Mouse (Mus musculus): ENCODE results near the gene Rnase10.
"Not testable (repeated sequence)": the region's sequence is repeated elsewhere in the genome, so short reads cannot be mapped to it uniquely, and the experiment has no call there.

Rnase10 gene

DNA sequence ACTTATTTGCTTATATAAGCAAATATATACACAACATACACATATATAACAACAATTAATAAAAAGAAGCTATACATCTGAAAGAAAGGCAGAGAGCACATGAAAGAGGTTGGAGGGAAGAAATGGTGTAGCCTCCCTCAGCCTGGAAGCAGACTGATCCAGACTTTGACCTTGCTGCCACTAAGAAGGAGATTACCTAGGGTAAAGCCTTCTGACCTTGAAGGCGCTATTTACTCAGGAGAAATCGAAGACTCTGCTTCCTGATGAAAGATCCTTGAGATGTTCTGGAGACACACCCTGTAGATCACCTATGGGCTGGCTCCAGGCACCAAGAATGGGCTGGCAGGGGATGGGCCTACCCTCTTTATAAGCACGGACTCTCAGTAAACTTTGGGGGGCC lies 7.2 kb downstream of the Rnase10 start:
- DNase-seq (ENCODE audit: low spot score) = not testable (repeated sequence)

GRCm38 (mm10) chr14:51015780-51016179 lies 8.2 kb downstream of the Rnase10 start:
- DNase-seq (ENCODE audit: low spot score) = no peak

- no peak for DNase-seq (ENCODE audit: low spot score)
Measured at GRCm38 (mm10) chr14:51017256-51017655, 9.7 kb downstream of the Rnase10 start.

GRCm38 (mm10) chr14:51023457-51023856 lies 15.9 kb downstream of the Rnase10 start:
- no peak for DNase-seq (ENCODE audit: low spot score)

GRCm38 (mm10) chr14:51024820-51025219 lies 17.3 kb downstream of the Rnase10 start:
- DNase-seq (ENCODE audit: low spot score) = no peak

DNA sequence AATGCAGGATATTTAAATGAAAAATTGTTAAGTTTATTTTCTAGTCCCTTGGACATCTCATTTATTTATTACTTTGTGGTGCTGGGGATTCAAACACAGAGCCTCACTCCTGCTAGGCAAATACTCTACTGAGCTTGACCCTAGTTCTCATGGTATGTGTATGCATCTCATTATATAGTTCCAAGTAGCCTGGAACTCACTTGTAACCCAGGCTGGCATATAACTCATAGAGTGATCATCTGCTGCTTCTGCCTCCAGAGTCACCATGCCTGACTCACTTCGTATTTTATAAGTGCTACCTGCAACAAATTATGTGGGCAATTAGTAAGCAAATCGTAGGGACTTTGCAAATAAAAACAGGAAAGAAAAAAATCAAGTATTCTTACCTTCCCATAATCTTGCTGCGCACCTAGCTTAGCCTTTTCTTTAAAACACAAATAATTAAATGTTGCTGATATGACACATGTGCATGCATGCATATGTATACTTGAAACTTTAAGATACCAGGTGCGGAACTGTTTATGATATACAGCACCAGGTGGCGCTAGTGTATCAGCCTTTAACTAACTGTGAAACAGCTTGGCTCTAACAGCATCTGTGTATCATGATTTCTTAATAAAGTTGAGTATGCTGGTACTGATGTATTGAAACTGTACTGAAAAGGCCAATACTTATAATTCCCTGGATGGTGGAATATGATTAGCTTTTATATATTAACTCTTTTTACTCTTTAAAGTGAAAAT lies 19.0 kb downstream of the Rnase10 start:
- peak; percentile 38 for DNase-seq (ENCODE audit: low spot score)

DNA sequence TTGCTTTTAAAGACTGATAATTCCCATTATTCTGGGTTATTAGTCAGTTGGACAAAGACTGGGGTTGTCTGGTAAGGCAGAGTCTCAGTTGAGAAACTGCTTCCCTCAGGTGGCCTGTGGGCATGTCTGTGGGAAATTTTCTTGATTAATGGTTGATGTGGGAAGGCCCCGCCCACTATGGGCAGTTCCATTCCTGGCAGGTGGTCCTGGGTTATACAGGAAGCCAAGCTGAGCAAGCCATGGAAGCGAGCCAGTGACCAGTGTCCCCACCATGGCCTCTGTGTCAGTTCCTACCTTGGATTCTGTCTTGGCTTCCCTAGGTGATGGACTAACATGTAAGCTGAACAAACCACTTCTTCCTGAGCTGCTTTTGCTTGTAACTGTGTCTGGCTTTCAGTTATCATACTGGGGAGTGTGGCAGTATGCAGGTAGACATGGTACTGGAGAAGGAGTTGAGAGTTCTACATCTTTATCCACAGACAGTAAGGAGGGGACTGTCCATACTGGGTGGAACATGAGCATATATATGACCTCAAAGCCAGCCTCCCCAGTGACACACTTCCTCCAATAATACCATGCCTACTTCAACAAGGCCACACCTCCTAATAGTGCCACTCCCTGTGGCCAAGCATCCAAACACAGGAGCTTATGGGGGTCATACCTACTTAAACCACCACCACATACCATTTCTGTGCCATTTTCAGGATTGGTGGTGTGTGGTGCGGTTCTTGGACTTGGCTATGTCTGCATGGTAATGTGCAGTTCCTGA lies 20.0 kb downstream of the Rnase10 start:
- DNase-seq (ENCODE audit: low spot score) = no peak

GRCm38 (mm10) chr14:51035206-51035605 lies 27.7 kb downstream of the Rnase10 start:
- DNase-seq (ENCODE audit: low spot score) = no peak

DNA sequence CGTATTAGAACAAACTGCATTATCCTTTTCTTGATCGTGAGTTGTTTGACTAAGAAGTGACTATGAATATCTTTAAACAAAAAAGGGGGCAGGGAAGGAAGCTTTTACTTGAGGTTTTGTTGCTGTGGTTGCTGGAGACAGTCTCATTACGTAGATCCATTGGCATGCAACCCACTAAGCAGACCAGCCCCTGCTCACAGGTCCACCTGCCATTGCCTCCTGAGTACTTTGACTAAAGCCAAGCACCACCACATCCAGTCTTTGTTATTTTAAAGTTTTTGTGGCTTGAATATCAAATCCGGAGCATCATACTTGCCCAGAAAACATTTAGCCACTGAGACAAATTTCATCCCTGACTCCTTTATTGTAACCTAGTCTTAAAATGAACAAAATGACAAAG lies 28.7 kb downstream of the Rnase10 start:
- DNase-seq (ENCODE audit: low spot score) = no peak

DNA sequence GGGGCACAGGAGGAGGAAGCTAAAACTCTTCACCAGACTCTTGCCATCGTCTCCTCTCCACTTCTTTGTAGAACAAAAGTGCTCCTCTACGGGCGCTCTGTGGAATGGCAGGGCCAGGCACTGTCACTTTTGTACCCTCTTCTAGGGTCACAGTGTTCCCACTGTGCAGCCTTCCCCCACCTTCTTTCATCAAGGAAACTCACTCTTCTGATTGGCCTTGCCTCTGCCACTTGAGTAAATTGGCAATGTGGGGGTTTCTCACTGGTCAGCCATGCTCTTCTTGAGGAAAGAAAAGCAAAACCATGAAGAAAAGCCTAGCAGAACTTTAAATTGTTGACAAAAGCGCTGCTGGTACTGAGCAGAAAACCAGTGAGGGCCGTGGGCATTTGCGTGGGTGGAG lies 34.2 kb downstream of the Rnase10 start, which contains the start of gene Rnase9:
Gene Rnase9, minus strand, starts transcription at position 101 of the 400 bp plus-strand sequence.
- DNase-seq (ENCODE audit: low spot score) = no peak

- DNase-seq (ENCODE audit: low spot score) = no peak
Measured at GRCm38 (mm10) chr14:51047846-51048245, 40.3 kb downstream of the Rnase10 start.

- DNase-seq (ENCODE audit: low spot score) = no peak
Measured at GRCm38 (mm10) chr14:51050063-51050462, 42.5 kb downstream of the Rnase10 start, which contains the start of gene Rnase11. Gene Rnase11, minus strand, starts transcription at chr14:51050163.

DNA sequence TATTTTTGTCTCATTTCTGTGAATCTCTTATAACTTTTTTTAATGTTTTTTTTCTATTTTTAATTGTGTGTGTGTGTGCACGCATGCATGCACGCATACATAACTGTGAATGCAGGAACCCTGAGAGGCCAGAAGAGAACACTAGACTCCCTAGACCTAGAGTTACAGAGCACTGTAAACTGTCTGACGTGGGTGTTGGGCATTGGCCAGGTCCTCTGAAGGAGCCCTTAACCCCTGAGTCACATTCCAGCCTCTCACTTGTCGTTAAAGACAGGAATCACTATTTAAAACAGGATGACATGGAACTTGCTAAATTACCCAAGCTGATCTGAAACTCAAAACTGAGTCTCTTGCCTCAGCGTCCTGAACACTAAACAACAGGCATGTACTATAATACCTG lies 44.4 kb downstream of the Rnase10 start:
- DNase-seq (ENCODE audit: low spot score) = no peak

DNA sequence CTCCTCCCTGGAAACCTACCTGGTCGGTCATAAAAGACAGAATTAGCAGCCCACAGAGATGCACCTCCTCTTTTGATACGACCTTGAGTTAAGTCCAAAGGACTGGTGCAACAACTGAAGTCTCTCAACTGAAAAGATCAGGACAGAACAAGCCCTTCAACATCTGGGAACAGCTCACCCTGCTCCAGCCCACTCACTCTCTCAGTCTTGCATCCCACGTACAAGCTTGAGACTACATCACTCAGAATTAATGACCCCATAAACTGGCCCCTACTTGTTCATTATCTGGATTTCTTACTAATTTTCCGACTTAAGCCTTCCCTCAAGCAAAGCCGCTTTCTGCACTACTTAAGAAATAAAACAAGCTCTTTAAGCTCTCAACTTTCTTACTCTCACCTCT lies 45.6 kb downstream of the Rnase10 start:
- DNase-seq (ENCODE audit: low spot score) = no peak

DNA sequence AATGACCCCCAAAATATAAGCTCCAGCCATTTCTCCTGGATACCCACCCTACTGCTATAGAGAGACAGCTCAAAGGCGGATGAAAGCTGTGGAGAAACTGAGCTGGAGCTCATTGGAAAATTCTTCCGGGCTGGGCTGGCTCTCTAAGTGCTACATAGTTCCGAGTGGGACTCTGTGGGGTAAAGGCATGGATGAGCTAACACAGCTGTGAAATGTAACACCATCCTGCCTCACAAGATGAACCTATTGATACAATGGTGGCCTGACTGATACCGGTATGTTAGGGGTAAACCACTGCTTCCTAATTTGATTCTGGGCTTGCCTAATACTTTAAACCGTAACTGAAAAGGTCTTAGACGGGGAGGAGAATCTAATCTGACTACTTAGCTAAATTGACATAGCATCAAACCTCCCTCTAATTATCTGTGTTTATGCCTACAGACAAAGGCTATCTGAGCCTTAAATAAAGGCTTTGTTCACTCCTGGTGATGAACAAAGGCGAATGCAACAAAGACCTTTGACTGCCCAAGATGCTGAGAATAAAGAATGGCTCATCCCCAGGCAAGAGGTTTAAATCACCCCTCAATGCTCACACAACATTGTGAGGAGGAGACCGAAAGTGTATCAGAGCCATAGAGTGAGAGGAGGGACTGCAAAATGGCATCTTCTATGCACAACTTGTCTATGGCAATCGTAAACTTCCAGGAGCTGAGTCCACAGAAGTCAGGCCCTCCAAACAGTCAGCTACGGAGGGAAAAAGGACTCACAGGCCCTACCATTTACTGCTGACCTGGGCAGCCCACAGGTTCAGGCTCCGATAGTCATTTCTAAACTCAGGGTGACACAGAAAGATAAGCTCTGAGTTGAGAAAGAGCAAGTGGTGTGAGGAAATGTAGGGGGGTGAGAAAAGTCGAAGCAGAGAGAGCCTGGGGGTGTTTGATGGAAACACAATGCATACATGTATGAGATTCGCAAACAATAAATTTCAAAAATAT lies 47.0 kb downstream of the Rnase10 start:
- no peak for DNase-seq (ENCODE audit: low spot score)

DNA sequence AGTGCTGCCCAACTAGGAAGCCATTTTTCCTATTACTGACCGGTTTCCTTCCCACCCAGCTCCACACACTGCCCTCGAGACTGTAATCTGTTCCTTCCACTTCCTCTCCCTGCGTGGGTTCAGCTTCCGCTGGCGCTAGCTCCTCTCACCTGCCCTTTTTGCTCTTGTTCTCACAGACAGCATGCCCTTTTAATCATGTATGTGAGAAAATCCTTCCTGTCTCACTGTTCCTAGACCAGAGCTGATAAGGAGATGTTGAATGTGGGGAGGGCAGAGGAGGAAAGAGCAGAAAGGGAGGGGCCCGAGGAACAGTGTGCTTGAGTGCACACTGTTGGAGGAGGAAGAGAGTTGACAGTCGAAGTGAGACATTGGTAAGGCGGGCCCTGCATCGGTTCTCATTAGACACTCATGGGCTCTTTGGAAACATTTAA lies 49.9 kb downstream of the Rnase10 start, which contains the start of gene Rnase12:
Gene Rnase12, minus strand, starts transcription at position 261 of the 431 bp plus-strand sequence.
- DNase-seq (ENCODE audit: low spot score) = no peak
